Mouse (Mus musculus) stomach, postnatal 0 days (tissue): Measurements from ENCODE around the gene Tmem243.

Experiments
- CTCF ChIP-seq: IDR thresholded peaks from 2 replicates; pipeline ENCODE4 v1.5.1; 2016; ENCODE audit warnings: antibody characterized with exemption, low read depth, mild to moderate bottlenecking, moderate library complexity
- EP300 ChIP-seq: optimal IDR thresholded peaks from 2 replicates; pipeline ENCODE3; 2016; ENCODE audit warnings: antibody characterized with exemption

GRCm38 (mm10) chr5:9108490-9108889, 8.0 kb downstream of the Tmem243 start:
- no peak for TF ChIP-seq CTCF
- TF ChIP-seq EP300: no peak
